ENCODE assay signal across 8 mouse cellular contexts in genomic region chr5:136961983-136962461, GRCm38 (mm10). TPM values are rescaled to one million over a fixed set of nuclear protein-coding genes. Genes with fewer than 3 reads are reported as not detected.
DNase-seq lines count a peak whose midpoint lies in the region; ATAC-seq and TF ChIP-seq lines count a peak whose summit lies in the region.

No protein-coding gene starts in this region.

- H3K27ac ChIP-seq in forebrain, postnatal 0 days (ENCODE audit: low read depth, low read length) = peak overlapping the region; percentile 90
- peak overlapping the region; percentile 76 for H3K27ac ChIP-seq in lung, embryonic 15.5 days

- H3K9me3 ChIP-seq in G1E (replicated peaks) = no peaks in the 10 kb centered on the region
- H3K9me3 ChIP-seq in forebrain, postnatal 0 days (ENCODE audit: low read length) = no peaks in the 10 kb centered on the region
- no peaks in the 10 kb centered on the region for H3K9me3 ChIP-seq in lung, embryonic 15.5 days

- peak overlapping the region; percentile 80 for H3K4me2 ChIP-seq in forebrain, postnatal 0 days (ENCODE audit: low read depth)
- peak overlapping the region; percentile 67 for H3K4me2 ChIP-seq in lung, embryonic 15.5 days

- peak; percentile 84 for ATAC-seq in G1E (ENCODE audit: extremely low read depth, insufficient number of reproducible peaks, low FRiP score, poor library complexity, severe bottlenecking)
- ATAC-seq in forebrain, postnatal 0 days = peak; percentile 94
- ATAC-seq in lung, embryonic 15.5 days (ENCODE audit: borderline replicate concordance, extremely low read depth, low FRiP score, low TSS enrichment) = peak; percentile 90

- peak overlapping the region; percentile 76 for H3K4me3 ChIP-seq in G1E (ENCODE audit: low read depth, low read length)
- peak overlapping the region; percentile 70 for H3K4me3 ChIP-seq in forebrain, postnatal 0 days (ENCODE audit: low read depth, low read length)
- H3K4me3 ChIP-seq in lung, embryonic 15.5 days = peak overlapping the region; percentile 69

- H3K27me3 ChIP-seq in G1E (ENCODE audit: insufficient read depth, low read length) = no peaks in the 10 kb centered on the region
- H3K27me3 ChIP-seq in forebrain, postnatal 0 days (ENCODE audit: insufficient read depth, low read length) = no peaks in the 10 kb centered on the region
- H3K27me3 ChIP-seq in lung, embryonic 15.5 days = no peaks in the 10 kb centered on the region

- H3K4me1 ChIP-seq in G1E (ENCODE audit: insufficient read depth, low read depth, low read length) = peaks cover 73% of the 10 kb centered on the region
- H3K4me1 ChIP-seq in forebrain, postnatal 0 days (ENCODE audit: insufficient read depth) = peaks cover 8% of the 10 kb centered on the region; the same call in 1 of the 2 replicates
- H3K4me1 ChIP-seq in lung, embryonic 15.5 days = peaks cover 53% of the 10 kb centered on the region

- peak; percentile 87 for DNase-seq in G1E (ENCODE audit: low spot score)
- peak; percentile 93 to 95 for DNase-seq in cerebellum, adult 18-20 months
- DNase-seq in forebrain, postnatal 0 days = peak; percentile 96
- DNase-seq in heart, postnatal 4 days = peak; percentile 90
- DNase-seq in layer of hippocampus, adult 8-10 months (ENCODE audit: low spot score in 2 of 2) = peak; percentile 89 to 91
- DNase-seq in ovary, adult 18-20 months (ENCODE audit: low spot score) = peak; percentile 81
- DNase-seq in thymus, postnatal 0 days (ENCODE audit: low spot score) = peak; percentile 89

- peak overlapping the region; percentile 72 for H3K9ac ChIP-seq in forebrain, postnatal 0 days
- H3K9ac ChIP-seq in lung, embryonic 15.5 days = peak overlapping the region; percentile 68

- peaks cover 81% of the 10 kb centered on the region for H3K36me3 ChIP-seq in G1E (replicated peaks)
- H3K36me3 ChIP-seq in forebrain, postnatal 0 days (ENCODE audit: insufficient read depth) = peaks cover 41% of the 10 kb centered on the region
- H3K36me3 ChIP-seq in lung, embryonic 15.5 days = peaks cover 23% of the 10 kb centered on the region

- WGBS in forebrain, postnatal 0 days = under 1% methylated on average over 20 of the region's 20 CpGs
- under 1% methylated on average over 20 of the region's 20 CpGs for WGBS in lung, embryonic 15.5 days

- TF ChIP-seq CTCF in G1E (IDR thresholded peaks at IDR 0.05; ENCODE audit: low read depth, low read length) = no peak
- TF ChIP-seq CTCF in forebrain, postnatal 0 days (IDR thresholded peaks at IDR 0.05; ENCODE audit: low read depth) = no peak

RNA-seq across cellular contexts. Expression of gene Cldn15, which starts 4.4 kb away (rescaled TPM):
- 1.6 TPM in 1 of 2 replicates, not detected in the other for total RNA-seq in G1E (2014; fragmentation: Nextera tagmentation)
- total RNA-seq in G1E (2017) = 0.05 TPM in 1 of 2 replicates, not detected in the other
- polyA plus RNA-seq in G1E (2012) = 0.08 and 0.13 TPM in 2 replicates
- total RNA-seq in forebrain, postnatal 0 days (2014; rRNA removed) = 0.33 and 0.38 TPM in 2 replicates
- polyA plus RNA-seq in forebrain, postnatal 0 days (2015; fragmentation: Nextera tagmentation; extraction: Ambion mirVana) = 0.13 and 0.15 TPM in 2 replicates
- total RNA-seq in heart, postnatal 4 days (2021) = 1 to 10 TPM; 4.7 to 6.8 TPM
- under 1 TPM in 2 of 4 experiments, not detected in 2; 0.27 to 0.33 TPM for total RNA-seq in layer of hippocampus, adult 8-10 months (2022)
- 4.7 and 5.1 TPM in 2 replicates for polyA plus RNA-seq in lung, embryonic 15.5 days (2015; fragmentation: Nextera tagmentation; extraction: Ambion mirVana)
- 1.2 and 2.2 TPM in 2 replicates for polyA plus RNA-seq in thymus, postnatal 0 days (2015; fragmentation: Nextera tagmentation; extraction: Ambion mirVana)

RNA-seq across cellular contexts. Expression of gene Fis1, which starts 8.9 kb away (rescaled TPM):
- total RNA-seq in G1E (2014; fragmentation: Nextera tagmentation) (143 and 157 TPM in 2 replicates), G1E (2017) (152 and 170 TPM in 2 replicates)
- polyA plus RNA-seq in G1E (2012) = 439 and 593 TPM in 2 replicates
- total RNA-seq in forebrain, postnatal 0 days (2014; rRNA removed) = 221 and 299 TPM in 2 replicates
- 377 and 441 TPM in 2 replicates for polyA plus RNA-seq in forebrain, postnatal 0 days (2015; fragmentation: Nextera tagmentation; extraction: Ambion mirVana)
- total RNA-seq in heart, postnatal 4 days (2021) = 100 to 1,000 TPM; 177 to 180 TPM
- 100 to 1,000 TPM; 224 to 262 (median 228) TPM for total RNA-seq in layer of hippocampus, adult 8-10 months (2022)
- polyA plus RNA-seq in lung, embryonic 15.5 days (2015; fragmentation: Nextera tagmentation; extraction: Ambion mirVana) = 291 and 292 TPM in 2 replicates
- polyA plus RNA-seq in thymus, postnatal 0 days (2015; fragmentation: Nextera tagmentation; extraction: Ambion mirVana) = 298 and 312 TPM in 2 replicates

RNA-seq across cellular contexts. Expression of gene Plod3, which starts 24.8 kb away (rescaled TPM):
- total RNA-seq in G1E (2014; fragmentation: Nextera tagmentation) = 21.4 and 39.8 TPM in 2 replicates
- 19.7 and 20.7 TPM in 2 replicates for total RNA-seq in G1E (2017)
- 33.1 and 33.9 TPM in 2 replicates for polyA plus RNA-seq in G1E (2012)
- total RNA-seq in forebrain, postnatal 0 days (2014; rRNA removed) = 46.6 and 55.2 TPM in 2 replicates
- 18.2 and 21.7 TPM in 2 replicates for polyA plus RNA-seq in forebrain, postnatal 0 days (2015; fragmentation: Nextera tagmentation; extraction: Ambion mirVana)
- 10 to 100 TPM; 46.9 to 51.8 TPM for total RNA-seq in heart, postnatal 4 days (2021)
- 10 to 100 TPM; 37.1 to 51.5 (median 46.0) TPM for total RNA-seq in layer of hippocampus, adult 8-10 months (2022)
- polyA plus RNA-seq in lung, embryonic 15.5 days (2015; fragmentation: Nextera tagmentation; extraction: Ambion mirVana) = 55.9 and 58.9 TPM in 2 replicates
- 9.4 and 9.9 TPM in 2 replicates for polyA plus RNA-seq in thymus, postnatal 0 days (2015; fragmentation: Nextera tagmentation; extraction: Ambion mirVana)

RNA-seq across cellular contexts. Expression of gene Znhit1, which starts 25.8 kb away (rescaled TPM):
- total RNA-seq in G1E (2014; fragmentation: Nextera tagmentation) (88.7 and 113 TPM in 2 replicates), G1E (2017) (35.5 and 43.4 TPM in 2 replicates)
- 247 and 287 TPM in 2 replicates for polyA plus RNA-seq in G1E (2012)
- 66.1 and 96.9 TPM in 2 replicates for total RNA-seq in forebrain, postnatal 0 days (2014; rRNA removed)
- 176 and 201 TPM in 2 replicates for polyA plus RNA-seq in forebrain, postnatal 0 days (2015; fragmentation: Nextera tagmentation; extraction: Ambion mirVana)
- total RNA-seq in heart, postnatal 4 days (2021) = 10 to 100 TPM; 48.6 to 53.2 TPM
- total RNA-seq in layer of hippocampus, adult 8-10 months (2022) = 10 to 100 TPM; 74.8 to 87.6 (median 80.4) TPM
- 101 and 102 TPM in 2 replicates for polyA plus RNA-seq in lung, embryonic 15.5 days (2015; fragmentation: Nextera tagmentation; extraction: Ambion mirVana)
- polyA plus RNA-seq in thymus, postnatal 0 days (2015; fragmentation: Nextera tagmentation; extraction: Ambion mirVana) = 66.8 and 72.3 TPM in 2 replicates

RNA-seq across cellular contexts. Expression of gene Ift22, which starts 54.1 kb away (rescaled TPM):
- total RNA-seq in G1E (2014; fragmentation: Nextera tagmentation) (10.5 and 16.6 TPM in 2 replicates), G1E (2017) (5.6 and 6.1 TPM in 2 replicates)
- polyA plus RNA-seq in G1E (2012) = 3.9 and 6.5 TPM in 2 replicates
- total RNA-seq in forebrain, postnatal 0 days (2014; rRNA removed) = 30.7 and 35.9 TPM in 2 replicates
- polyA plus RNA-seq in forebrain, postnatal 0 days (2015; fragmentation: Nextera tagmentation; extraction: Ambion mirVana) = 125 and 134 TPM in 2 replicates
- total RNA-seq in heart, postnatal 4 days (2021) = 10 to 100 TPM; 14.2 to 14.3 TPM
- 10 to 100 TPM; 70.1 to 86.2 (median 80.7) TPM for total RNA-seq in layer of hippocampus, adult 8-10 months (2022)
- polyA plus RNA-seq in lung, embryonic 15.5 days (2015; fragmentation: Nextera tagmentation; extraction: Ambion mirVana) = 84.6 and 87.1 TPM in 2 replicates
- polyA plus RNA-seq in thymus, postnatal 0 days (2015; fragmentation: Nextera tagmentation; extraction: Ambion mirVana) = 36.7 and 40.5 TPM in 2 replicates

Comparison
In these comparisons a context has a peak if more than half of its experiments do, and no peak if none do; other contexts are left out.
1. Peak in every context shown above with its lines: DNase-seq, ATAC-seq, H3K4me3 ChIP-seq and H3K27ac ChIP-seq.